Mouse (Mus musculus): Measurements from ENCODE around the gene Ube2n.

GRCm38 (mm10) chr10:95565156-95565854 lies 50.4 kb downstream of the Ube2n start:
- peak; percentile 11; the same call in 1 of the 2 replicates for TF ChIP-seq CTCF (IDR thresholded peaks at IDR 0.05; ENCODE audit: extremely low read depth, insufficient read length, insufficient replicate concordance, low read depth, low read length)
- no peak for TF ChIP-seq POLR2A (IDR thresholded peaks at IDR 0.05; ENCODE audit: low read depth, low read length)

All from small intestine, adult 2 months (tissue).